Mouse (Mus musculus): ENCODE data around the gene Acsm5.

Gene Acsm5

DNA sequence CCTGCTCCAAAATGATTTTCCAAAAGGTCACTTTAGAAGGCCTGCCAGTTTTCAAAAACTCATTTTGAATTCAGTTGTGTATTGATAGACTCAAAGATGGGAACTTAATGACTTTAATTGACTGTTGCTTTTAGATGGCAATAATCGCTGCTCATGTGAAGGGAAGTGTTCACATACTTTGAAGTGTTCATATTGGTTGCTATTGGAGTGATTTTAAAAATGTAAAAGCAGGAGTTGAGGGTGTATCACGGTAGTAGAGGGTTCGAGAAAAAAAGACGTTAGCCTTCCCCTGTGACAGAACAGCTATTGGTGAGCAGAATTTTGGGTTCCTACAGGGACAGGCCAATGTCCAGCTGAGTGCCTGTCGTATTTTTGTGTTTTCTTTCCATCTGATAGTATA, at the start of gene Acsm5:
Acsm5 (plus strand) TSS at position 301 of the 400 bp plus-strand sequence.
- no peak for DNase-seq (ENCODE audit: low spot score)

DNA sequence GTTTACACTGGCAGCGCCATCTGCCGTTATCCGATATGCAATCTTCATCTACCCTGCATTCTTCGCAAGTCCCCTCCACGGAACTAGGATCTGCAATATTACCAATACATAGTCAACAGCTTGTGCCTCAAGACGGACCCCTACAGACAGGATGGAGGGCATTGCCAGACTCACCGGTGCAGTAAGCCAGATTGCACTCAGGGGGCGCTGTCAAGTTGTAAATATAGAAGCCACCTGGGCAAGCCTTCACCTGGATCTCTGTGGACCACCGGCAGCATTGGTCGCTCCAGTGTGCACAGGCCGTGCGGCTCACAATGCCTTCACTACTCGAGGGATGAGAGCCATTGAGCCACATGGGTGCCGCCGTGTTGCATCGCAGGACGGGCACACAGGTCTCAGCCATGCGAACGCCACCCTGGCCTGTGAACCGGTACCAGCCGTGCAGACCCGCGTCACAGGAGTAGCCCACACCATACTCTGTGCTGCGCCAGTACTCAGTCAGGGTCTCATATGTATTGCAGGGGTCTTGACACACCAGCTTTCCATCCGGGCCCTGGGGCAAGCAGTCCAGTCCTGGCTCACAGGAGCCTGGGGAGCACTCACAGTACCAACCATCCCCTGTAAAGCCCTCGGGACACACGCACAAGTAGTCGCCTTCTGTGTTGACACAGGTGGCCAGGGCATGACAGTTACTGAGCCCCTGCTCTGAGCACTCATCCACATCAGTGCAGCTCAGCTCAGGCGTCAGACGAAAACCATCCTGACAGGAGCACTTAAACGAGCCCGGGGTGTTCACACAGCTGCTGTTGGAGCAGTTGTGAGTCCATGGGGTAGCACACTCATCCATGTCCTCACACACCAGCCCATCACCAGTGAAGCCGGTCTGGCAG, 42.5 kb upstream of the Acsm5 start:
- no peak for DNase-seq (ENCODE audit: low spot score)

GRCm38 (mm10) chr7:119479256-119479655, 40.0 kb upstream of the Acsm5 start, which contains the start of gene Umod:
Umod (minus strand) TSS chr7:119479282.
- DNase-seq (ENCODE audit: low spot score) = no peak

DNA sequence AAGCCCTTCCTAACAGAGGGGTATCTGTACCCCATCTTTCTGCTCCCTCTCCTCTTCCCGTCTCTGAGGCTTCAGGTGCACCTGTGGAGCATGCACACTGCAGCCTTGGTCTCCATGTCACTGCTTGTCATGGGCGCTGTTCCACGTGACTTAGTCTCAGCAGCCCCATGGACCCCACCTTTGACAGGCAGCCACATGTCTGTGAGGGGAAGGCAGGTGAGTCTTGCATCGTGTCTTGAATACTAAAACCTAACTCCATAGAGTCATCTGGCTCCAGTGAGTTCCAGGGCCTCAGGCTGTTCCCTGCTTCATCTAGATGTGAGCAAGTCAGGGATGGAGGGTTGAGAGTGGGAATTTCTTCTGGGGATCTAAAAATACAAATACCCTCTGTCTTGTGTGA, 35.1 kb upstream of the Acsm5 start:
- DNase-seq (ENCODE audit: low spot score) = no peak

GRCm38 (mm10) chr7:119486683-119487082, 32.6 kb upstream of the Acsm5 start:
- no peak for DNase-seq (ENCODE audit: low spot score)

DNA sequence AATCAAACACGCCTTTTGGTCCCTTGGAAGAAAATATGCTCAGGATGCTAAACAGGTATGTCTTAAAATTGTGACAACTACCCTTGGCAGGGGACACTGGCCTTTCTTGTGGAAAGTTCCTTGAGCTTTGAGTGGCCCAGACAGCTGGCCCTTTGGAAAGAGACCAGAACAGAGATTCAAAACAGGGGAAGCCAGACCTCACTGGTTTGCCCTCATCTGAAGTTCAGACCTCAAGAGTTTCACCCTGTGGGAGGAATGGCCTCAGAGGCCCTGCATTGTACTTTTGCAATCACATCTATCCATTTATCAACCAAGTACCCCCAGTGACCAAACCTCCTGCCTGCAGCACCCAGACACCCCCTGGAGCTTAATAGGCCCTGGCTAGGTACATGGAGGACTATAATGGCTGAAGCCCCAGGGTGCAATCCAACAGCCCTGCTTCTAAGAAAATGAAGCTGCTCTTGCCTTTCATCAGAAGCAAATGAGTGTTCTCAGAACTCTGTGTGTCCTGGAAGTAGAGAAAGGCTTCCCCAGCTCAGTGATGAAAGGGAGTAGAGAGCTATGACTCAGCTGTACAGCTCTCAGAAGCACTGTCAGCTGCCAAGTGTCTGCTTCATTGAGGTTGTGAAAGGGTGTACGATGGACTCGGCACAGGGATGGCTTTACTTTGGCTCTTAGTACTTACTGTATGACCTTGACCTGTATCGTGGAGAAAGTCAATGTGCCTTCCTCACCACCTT, 29.1 kb upstream of the Acsm5 start:
- DNase-seq (ENCODE audit: low spot score) = no peak

DNA sequence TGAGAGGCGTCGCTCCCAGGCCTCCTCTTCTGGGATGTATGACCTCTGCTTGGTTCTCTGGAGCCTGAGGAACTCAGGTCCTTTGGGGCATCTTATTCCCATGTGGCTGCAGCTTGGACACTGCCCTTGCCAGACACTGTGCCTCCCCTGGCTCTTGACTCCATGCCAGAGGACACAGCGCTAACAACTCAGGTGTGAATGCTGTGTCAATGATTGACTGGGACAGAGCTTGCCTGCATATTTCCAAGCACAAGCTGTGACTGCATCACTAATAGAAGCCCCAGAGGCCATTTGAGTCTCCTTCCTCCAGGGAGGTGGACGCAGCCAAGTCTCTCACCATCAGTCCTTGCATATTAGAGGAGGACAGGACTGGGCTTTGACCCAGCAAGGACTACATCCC, 8.1 kb upstream of the Acsm5 start:
- DNase-seq (ENCODE audit: low spot score) = no peak

GRCm38 (mm10) chr7:119513056-119513455, 6.2 kb upstream of the Acsm5 start:
- no peak for DNase-seq (ENCODE audit: low spot score)

DNA sequence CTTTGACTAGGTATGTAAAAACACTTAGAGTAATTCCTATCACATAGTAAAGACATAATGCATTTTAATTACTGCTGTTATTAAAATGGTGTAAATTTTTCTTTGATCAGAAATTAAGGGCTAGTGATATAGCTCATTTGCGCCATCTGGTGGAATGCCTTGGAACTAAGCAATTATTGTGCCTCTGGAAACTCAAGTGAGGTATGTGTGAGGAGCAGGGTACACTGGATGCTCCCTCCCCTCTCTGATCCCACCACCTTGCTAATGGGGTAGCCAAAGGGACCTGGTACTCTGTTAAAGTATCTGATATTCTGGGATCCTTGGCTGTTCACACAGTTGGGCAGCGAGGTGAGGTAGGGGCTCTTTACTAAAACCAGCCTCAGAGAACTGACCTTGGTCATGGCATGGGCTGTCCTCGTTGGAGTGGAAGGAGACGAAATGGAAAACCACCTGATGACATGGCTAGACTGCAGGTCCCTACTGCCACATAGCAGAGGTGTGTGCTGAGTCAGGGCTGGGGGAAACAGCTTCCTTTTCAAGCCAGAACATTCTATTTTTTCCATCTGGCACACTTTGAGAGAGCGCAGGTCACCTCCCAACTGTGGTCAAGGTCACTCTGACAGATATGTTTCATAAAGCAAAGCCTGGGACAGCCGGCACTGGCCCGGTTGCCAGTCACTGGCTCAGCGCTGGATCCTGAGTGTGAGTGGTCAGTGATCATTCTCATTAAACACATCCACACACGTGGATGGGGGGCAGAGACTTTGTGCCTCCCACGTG, 3.6 kb upstream of the Acsm5 start:
- no peak for DNase-seq (ENCODE audit: low spot score)

DNA sequence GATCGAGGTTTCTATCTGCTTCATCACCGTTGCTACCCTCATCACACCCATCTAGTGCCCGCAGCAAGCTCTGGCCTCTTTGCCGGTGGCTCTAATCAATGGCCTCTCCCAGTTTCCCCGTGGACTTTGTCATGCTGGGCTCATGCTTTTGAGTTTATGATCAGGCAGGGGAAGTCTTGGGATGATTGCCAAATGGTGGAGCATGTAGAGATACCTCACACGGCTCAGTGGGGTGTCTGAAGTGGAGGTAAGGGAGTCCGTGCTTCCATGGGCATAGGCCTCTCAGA, 3.0 kb upstream of the Acsm5 start:
- no peak for DNase-seq (ENCODE audit: low spot score)

- peak; percentile 53 for DNase-seq (ENCODE audit: low spot score)
Observed at GRCm38 (mm10) chr7:119519654-119520053, 391 bp downstream of the Acsm5 start.

DNA sequence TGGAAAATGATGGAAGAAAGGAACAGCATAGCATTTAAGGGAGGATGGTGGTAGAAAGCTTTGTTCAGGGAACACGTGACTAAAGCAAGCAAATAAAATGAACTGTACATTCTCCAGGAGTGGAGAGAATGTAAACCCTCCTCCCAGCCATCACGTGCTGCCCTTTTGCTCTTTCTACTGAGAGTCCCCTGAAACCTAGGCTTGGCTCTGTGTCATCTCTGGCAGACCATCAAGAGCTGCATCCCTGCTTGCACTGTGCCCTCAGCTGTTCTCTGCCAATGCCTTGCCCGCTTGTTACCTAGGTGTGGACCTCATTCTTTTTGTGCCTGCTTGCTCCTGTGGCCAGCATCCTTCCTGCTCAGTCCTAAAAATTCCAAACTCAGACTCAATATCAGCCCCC, 2.6 kb downstream of the Acsm5 start:
- no peak for DNase-seq (ENCODE audit: low spot score)

DNA sequence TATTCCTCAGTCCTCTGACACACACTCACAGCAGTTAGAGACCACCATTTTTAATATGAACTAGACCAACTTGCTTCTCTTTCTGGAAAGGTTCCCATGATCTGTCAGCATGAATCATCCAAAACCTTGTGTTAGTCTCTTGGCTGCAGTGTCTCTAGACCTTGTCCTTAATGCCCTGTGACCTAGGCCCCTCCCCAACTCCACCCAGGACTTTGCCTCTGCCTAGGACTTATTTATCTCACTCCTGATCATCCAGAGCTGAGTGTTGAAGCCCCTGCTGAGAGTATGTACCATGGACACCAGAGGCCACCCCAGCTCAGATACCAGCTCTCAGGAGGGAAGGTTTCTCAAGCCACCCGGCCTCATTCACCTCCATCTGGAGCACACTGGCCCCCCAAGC, 3.1 kb downstream of the Acsm5 start:
- no peak for DNase-seq (ENCODE audit: low spot score)

DNA sequence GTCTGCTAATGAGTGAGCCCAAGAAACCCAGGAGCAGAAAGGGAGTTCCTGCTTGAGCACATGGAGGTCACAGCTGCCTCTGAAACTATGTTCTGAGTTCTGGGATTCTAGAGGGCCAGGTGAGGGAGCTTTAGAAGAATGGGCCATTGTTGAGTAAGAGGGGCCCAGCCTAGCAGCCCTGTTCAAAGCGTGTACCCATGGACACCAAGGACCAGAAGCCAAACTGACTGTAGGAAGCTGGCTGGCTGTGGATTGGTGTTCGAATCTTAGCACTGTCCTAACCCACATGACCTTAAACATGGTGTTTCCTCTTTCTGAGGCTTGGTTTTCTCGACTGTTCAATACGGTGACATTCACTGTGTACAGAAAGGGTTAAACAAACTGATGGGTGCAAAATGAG, 4.1 kb downstream of the Acsm5 start, which contains the start of gene Pdilt:
Pdilt (minus strand) TSS at position 101 of the 400 bp plus-strand sequence.
- DNase-seq (ENCODE audit: low spot score) = no peak

GRCm38 (mm10) chr7:119525881-119526281, 6.6 kb downstream of the Acsm5 start:
- DNase-seq (ENCODE audit: low spot score) = no peak

GRCm38 (mm10) chr7:119526486-119526885, 7.2 kb downstream of the Acsm5 start:
- DNase-seq (ENCODE audit: low spot score) = no peak

- DNase-seq (ENCODE audit: low spot score) = no peak
Observed at GRCm38 (mm10) chr7:119527135-119527534, 7.9 kb downstream of the Acsm5 start.

DNA sequence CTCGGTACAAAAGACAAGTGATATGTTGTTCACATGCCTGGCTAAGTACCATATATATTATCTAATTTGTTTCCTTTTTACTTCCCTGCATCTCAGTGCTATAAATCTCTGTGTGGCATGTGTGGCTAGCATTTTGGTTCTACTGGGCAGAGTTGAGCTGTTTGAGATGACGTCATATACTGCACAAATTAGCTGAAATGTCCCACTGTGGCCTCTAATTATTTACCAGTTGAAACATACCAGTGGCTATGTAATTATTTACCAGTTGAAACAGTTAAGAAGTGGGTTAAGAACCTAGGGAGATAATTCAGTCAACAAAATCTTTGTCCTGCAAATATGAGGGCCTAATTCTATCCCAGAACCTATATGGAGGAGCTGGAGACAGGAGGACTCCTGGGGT, 8.3 kb downstream of the Acsm5 start:
- DNase-seq (ENCODE audit: low spot score) = no peak

- no peak for DNase-seq (ENCODE audit: low spot score)
Observed at GRCm38 (mm10) chr7:119528617-119529016, 9.4 kb downstream of the Acsm5 start.

DNA sequence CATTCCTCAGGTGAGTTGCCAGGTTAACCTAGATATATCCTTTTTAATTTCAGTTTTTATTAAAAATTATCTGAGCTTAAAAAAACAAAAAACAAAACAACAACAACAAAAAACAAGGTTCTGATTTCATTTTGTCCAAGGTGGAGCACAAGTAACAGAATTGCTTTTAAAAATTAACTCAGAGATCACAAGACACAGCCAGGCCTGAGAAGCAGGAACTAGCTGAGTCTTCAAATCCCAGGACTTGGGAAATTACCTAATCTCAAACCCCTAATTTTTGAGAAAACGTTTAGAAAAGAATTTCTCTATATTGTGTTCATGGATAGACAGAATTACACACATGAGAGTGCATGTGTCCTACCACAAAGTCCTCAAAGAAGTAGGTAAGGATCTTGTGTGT, 13.7 kb downstream of the Acsm5 start:
- no peak for DNase-seq (ENCODE audit: low spot score)

GRCm38 (mm10) chr7:119534389-119534788, 15.1 kb downstream of the Acsm5 start:
- no peak for DNase-seq (ENCODE audit: low spot score)

DNA sequence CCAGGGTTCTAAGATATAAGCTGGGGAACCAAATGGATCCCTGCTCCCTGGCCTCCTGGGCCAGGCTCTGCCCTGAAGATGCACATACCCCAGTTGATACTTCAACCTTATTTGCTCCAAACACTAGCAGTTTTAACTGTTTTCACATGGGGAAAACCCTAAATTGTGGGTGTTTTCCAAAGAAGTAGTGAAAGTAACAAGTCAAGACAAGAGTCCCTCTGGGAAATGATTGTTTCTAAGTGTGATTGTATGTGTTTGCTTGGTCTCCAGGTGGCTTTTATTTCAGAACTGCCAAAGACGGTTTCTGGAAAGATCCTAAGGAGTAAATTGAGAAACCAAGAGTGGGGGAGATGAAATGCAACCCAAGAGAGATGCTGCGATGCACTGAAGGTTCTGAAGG, 23.2 kb downstream of the Acsm5 start:
- DNase-seq (ENCODE audit: low spot score) = no peak

- DNase-seq (ENCODE audit: low spot score) = no peak
Observed at GRCm38 (mm10) chr7:119545572-119545971, 26.3 kb downstream of the Acsm5 start.
